Mouse (Mus musculus) layer of hippocampus, postnatal 36 days (tissue): Measurements from ENCODE around the gene Pnpo. TPM values are rescaled to one million over a fixed set of nuclear protein-coding genes. Genes with fewer than 3 reads are reported as not detected.

Source experiments
- DNase-seq, 2 experiments: peaks; one replicate each; pipeline ENCODE4 v3.0.0; 2022
- total RNA-seq, 2 experiments: library from RNA; stranded (reverse); gene quantifications; 2 replicates each; pipeline ENCODE4 v1.2.3; 2021

The Pnpo gene
- total RNA-seq, 2 experiments from 2014 or later, result 29.8 to 34.5 TPM

- DNase-seq, result no peak
Measured at GRCm38 (mm10) chr11:96969280-96969722, 25.5 kb upstream of the Pnpo start.

- no peak for DNase-seq
Measured at GRCm38 (mm10) chr11:96968476-96968875, 24.7 kb upstream of the Pnpo start.

DNA sequence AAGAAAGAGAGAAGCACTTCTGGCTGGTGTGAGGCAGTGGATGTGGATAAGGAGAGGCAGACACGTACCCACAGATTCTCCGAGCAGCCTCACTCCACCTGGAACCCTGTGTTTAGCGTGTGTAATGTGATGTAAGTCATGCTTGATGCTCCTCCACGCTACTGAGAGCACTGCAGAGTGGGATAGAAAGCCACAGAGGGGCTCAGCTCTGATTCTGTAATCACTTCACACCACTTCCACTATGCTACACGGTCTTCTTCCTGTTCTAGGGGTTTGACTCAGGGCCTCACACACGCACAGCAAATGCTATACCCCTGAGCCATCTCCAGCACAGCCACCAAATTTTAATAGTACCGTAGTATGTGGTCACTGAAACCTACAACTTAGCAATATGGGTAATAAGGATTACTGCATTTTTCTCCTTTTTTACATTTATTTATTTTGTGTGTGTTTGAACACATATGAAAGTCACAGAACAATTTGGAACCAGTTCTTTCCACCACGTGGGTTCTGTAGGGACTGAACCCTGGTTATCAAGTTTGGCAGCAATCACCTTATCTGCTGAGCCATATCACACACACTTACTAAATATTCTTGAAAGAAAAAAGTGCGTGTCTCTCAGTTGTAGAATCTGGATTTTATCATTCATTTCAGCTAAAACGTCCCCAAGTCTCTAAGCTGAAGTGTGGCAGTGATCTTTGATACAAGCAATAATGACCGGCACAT lies 23.9 kb upstream of the Pnpo start:
- no peak for DNase-seq

DNA sequence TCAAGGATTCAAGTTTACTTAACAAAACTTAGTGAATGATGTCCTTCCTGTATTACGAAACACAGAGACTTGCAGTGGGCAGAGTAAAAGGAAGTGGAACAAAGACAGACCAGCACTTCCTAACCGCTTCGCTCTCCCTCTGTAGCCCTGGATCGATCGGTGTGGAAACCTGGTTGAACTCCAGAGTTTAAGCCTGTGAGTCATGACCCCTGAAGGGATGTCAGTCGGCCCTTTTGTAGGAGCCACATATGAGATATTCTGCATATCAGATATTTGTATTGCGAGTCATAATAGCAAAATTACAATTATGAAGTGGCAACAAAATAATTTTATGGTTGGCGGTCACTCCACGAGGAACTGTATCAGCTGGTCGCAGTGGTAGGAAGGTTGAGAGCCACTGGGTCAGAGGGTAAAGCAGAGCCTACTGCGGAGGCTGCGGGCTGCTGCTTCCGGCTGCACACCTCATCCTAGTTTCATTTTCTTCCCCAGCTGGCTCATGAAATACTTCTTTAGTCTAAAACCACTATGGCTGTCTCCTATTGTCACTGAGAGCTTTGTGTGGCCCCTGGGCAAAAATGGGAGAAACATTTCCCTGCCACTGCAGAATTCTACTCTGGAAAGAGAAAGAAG lies 23.2 kb upstream of the Pnpo start:
- DNase-seq, result no peak

GRCm38 (mm10) chr11:96966172-96966571 lies 22.4 kb upstream of the Pnpo start:
- no peak for DNase-seq

DNA sequence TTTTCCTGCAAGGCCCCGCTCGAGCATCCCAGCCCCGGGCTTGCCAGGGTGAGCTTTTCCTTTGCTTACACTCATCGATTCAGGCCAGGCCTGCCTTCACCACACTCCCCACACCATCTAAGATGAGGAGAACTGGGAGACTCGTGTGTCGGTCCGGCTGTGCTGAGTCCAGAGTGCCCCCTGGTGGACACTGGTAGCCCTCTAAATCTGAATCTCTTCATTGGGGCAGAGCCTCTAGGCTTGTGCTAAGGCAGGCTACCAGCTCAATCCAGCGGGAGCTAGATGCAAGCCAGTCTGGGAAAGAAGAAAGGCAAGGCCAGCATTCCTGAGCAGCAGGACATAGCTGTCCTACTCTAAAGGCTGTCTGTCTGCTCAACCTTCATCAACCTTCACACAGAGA lies 19.8 kb upstream of the Pnpo start:
- DNase-seq, result peak; percentile 86 to 89

GRCm38 (mm10) chr11:96957061-96957805 lies 13.4 kb upstream of the Pnpo start:
- no peak for DNase-seq

DNA sequence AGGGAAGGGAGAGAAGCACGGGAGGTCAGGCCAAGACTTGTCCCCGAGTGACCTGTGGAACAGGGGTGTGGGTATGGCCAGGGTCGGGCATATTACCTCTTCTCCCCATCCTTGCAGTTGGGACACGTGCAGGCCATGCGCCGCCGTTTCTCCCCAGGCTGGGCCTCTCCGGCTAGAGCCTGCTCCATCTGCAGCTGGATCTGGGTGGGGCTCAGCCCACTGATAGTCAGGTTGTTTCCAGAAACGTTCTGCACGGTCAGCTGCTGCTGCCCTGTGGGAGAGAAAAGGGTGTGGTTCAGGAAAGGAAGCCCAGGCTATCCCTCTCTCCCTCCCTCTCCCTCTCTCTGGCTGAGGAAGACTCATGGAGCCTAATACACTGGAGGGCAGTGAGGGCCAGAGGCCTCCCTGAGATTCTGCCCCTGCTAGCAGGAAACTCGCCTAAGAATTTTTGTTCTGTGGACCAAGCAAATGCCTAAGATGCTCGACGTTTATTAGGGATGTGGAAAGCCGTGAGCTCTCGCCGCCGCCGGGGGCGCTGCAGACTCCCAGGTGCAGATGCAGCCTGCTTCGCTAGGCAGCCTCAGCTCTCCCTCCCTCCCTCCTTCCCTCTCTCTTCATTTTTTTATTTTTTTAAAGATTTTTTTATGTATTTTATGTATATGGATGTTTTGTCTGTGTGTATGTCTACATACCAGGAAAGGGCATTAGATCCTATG lies 12.4 kb upstream of the Pnpo start:
- DNase-seq, result no peak

DNA sequence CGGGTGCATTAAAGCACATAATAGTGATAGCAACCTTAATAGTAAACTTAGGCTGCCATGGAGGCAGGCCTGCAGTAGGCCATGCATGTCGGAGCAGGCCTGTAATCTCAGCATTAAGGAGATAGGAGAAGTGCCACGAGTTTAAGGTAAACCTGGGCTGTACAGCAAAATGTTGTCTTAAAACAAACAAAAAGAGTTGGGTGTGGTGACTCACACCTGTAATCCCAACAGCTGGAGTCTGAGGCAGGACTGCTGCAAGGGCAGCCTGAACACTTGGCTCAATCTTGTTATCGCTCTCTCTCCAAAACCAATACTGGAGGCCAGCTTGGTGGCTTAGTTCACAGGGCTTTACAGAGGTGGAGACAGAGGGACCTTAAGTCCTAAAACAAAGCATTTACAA lies 11.3 kb upstream of the Pnpo start:
- DNase-seq, result no peak

DNA sequence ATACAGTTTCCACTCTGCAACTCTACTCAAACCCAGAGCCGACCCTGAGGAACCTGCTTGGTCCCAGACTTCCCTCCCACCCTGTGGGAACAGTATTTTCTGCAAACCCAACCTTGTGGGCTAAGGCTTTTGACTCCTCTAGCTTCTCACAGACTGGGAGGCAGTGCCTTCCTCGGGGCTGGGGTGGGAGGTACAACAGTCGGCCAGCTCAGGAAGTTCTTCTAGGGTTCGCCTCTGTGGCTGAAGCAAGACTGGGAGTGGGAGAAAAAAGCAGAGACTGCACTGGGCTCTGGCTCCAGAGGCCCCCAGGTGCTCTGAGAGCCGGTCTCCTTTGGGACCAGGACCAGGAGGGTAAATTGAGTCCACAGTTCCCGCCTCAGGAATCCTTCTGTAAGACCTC lies 9.1 kb upstream of the Pnpo start:
- DNase-seq, result no peak

GRCm38 (mm10) chr11:96952426-96952825 lies 8.6 kb upstream of the Pnpo start:
- no peak for DNase-seq

DNA sequence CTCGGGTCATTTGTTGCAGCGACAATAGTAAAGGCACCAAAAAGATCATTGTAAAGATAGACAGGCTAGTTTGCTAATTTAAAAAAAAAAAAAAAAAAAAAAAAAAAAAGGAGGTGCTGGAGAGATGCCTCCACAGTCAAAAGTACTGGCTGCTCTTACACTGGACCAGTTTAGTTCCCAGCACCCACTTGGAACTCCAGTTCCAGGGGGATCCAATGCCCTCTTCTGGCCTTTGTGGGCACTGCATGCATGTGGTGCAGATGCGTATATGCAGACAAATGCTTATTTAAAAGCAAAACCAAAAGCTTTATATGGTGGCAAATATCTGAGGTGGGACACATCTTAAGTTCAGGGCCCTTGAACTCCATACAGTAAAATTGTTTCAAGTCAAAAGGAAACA lies 7.0 kb upstream of the Pnpo start:
- DNase-seq, result no peak

DNA sequence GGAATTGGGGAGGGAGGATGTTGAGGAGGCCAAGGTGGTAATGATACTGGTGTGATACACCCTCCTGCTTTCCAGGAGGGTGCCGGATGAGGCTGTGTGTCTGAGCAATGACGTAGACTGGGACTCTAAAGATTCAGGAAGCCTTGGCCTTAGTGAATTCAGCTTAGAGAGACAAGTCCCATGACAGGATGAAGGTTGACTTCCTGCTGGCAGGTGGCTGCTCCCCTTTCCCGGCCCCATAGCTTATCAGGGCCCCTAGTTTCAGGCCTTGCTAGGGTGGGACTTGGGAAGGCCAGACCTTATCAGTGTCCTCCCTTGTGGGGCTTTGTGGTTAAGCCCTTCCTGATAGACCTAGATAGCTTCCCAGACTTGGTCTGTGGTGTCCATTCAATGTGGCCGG lies 4.1 kb upstream of the Pnpo start:
- DNase-seq, result no peak

- no peak for DNase-seq
Measured at GRCm38 (mm10) chr11:96946498-96946897, 2.7 kb upstream of the Pnpo start.

GRCm38 (mm10) chr11:96944844-96945580 lies 1.2 kb upstream of the Pnpo start:
- DNase-seq, result no peak

DNA sequence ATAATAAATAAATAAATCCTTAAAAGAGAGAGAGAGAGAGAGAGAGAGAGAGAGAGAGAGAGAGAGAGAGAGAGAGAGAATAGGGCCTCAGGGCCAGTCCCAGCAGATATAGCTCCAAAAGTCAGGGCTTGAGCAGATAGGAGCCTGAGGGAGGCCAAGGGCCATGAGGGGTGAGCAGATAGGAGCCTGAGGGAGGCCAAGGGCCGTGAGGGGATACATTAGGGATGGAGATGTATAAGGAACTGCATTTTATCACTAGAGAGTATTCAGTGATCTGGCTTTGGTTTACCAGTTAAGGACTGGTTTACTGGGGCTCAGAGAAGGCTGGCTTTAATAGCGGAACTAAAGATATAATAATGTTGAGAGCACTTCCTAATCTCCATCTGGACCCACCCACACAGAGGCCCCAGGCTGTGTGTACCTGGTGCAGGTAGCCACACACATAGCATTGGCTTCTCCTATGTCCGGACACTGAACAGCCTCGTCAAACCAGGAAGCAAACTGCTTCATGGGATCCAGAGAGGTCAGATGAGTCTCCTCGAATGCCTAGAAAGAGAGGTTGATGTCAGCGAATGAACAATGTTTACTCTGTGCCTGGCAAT lies 1.7 kb downstream of the Pnpo start:
- no peak for DNase-seq

DNA sequence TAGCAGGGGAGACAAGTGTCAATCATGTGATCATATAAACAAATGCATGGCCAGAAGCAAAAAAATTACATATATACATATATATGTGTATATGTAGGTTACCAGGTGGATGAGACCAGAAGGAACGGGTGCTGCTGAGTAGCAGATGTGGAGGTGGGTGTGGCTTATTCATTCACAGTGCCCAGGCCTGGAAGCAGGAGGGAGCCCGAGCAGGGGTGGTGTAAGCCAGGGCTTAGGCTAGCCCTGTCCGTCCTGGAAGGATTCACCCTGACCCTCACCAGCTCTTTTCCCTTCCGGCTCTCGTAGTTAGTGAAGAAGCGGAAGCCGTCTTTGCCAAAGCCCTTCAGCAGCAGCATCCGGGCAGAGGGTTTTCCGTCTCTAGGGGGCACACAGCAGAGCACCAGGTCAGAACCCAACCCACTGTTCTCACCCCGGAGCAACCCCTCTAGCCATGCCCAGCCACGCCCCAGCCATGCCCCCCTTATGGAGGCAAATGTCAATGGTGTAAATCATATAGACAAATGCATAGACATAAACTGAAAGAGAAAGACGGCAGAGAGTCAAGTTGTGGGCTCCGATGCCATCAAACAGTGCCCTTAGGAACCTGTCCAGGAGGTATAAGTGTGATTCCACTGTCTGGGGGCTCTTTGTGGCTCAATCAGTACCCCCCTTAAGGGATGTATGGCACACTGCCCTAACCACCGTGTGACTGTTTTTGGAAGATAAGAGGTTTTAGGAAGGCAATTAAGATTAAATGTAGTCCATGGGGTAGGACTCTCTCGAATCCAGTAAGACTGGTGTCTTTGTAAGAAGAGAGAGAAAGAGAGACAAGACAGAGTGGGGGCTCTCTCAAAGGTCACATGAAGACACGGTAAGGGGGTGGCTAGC lies 3.0 kb downstream of the Pnpo start:
- DNase-seq, result no peak

- no peak for DNase-seq
Measured at GRCm38 (mm10) chr11:96938426-96938800, 5.4 kb downstream of the Pnpo start.

DNA sequence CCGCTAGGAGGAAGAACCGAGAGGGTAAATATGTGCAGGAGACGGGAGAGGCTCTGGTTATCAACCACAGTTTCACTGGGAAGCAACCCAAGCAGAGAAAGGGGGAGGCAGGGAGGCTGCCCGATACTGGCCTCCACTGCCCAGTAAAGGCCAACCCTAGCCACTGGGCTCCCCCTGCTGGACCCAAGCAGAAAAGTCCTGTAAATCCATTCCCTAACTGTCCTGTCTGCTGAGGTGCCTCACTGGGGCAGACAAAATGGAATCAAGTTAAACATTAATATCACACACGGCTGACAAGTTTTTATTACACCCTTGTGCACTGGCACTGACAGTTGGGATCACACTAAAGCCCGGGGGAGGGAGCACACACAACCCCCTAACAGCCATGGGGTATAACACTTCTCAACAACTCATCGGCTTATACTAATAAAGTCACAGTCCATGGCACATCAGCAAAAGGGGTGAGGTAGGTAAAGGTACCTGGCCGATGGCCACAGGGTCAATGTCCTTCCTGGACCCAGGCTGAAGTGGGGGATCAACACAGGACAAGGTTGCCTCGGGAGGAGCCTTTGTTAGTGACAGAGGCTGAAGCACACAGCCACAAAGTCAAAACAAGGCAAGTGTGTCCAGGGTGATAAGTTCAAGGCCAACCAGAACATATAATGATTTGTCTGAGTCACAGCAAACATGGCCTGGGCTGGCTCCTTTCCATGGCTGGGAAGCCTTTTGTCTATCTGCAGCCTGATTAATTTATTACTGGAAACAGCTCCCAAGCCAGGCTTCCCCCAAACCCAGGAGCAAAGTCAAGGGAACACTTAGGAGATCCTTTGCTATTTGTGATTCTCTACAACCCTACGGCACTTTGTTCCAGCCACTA lies 6.0 kb downstream of the Pnpo start:
- no peak for DNase-seq
